Mouse (Mus musculus): Measurements from ENCODE around the gene Zic5.
"Not testable (repeated sequence)": the region's sequence is repeated elsewhere in the genome, so short reads cannot be mapped to it uniquely, and the experiment has no call there.

Zic5 gene

DNA sequence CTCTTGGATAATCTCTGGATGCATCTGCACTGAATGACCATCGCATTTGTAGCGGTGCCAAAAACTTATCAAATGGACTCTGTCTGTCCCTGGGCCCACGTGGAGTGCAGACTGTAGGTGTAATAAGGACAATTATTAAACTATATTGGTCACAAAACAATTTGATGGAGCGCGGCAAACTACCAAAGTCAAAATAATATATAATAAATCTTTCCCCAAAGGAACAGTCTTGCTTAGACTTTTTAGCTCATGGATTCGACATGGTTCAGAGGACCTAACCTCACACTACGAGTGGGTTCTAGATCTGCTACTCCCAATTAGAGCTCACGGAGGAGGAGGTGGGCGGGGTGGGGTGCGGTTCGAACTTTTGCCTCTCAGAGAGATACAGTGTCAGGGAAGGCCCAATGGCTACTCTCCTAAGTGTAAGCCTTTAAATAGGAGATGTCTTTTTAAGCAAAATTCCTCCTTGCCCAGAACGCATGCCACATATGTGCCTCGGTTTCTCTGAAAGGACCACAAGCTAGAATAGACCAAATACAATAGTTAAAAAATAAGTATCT is 534 bp upstream of the Zic5 start:
- no peak for DNase-seq (ENCODE audit: extremely low spot score, low read depth, low spot score)

DNA sequence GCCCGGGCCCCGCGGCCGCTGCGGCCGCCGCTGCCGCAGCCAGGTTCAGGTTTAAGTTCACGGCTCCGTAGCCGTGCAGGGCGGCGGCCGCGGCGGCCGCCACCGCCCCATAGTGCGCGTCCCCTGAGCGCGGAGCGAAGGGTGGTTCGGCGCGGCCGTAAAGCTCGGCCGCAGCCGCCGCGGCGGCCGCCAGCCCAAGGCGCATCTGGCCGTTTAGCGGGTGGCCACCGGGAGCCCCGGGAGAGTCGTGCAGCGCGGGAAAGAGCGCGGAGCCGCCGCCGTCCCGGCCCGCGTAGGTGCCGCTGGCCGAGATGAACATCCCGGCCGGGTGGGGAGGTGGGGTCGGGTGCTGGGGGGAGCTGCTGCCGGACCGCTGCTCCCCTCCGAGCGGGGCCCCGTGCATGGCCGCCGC is 1.1 kb downstream of the Zic5 start:
- no peak for DNase-seq (ENCODE audit: extremely low spot score, low read depth, low spot score)

- not testable (repeated sequence) for DNase-seq (ENCODE audit: extremely low spot score, low read depth, low spot score)
Observed at GRCm38 (mm10) chr14:122463734-122464341, 1.6 kb downstream of the Zic5 start.

GRCm38 (mm10) chr14:122463080-122463691 is 2.3 kb downstream of the Zic5 start:
- no peak for DNase-seq (ENCODE audit: extremely low spot score, low read depth, low spot score)

- DNase-seq (ENCODE audit: extremely low spot score, low read depth, low spot score) = no peak
Observed at GRCm38 (mm10) chr14:122462689-122463079, 2.8 kb downstream of the Zic5 start.

DNA sequence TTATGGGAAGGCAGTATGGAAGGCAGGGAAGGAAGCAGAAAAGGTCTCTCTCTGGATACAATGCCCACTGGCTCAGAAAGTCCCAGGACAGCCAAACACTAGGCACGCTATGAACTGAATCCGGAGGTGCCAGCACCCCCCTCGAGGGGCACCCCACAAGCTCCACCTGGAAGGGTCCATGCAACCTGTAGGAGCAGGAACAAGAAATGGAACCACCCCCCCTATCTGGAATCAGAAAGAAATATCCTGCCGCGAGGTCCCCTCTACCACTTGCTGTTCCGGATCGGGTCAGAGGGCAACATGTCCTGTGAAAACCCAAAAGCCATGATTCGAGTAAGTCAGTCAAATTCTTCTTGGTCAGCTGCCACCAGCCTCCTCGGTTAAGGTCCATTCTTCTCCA is 3.5 kb downstream of the Zic5 start:
- DNase-seq (ENCODE audit: extremely low spot score, low read depth, low spot score) = no peak

GRCm38 (mm10) chr14:122461500-122461899 is 4.0 kb downstream of the Zic5 start:
- no peak for DNase-seq (ENCODE audit: extremely low spot score, low read depth, low spot score)

DNA sequence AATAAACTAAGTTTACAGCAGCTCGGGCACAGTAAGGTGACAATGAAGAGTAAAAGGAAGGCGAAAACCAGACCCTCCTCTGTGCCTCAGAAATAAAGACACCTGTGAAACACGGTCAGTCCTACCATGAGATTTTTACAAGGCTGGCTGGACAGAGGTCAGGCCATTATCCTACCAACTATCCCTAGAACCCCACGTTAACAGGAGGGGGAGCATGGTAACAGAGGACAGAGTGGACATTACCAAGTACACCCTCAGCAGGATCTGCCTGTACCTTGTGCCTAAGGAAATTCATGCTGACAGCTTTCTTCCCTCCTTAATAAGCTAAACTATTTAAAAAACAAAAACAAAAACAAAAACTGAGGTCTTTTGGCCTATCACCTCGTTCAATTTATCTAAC is 5.3 kb downstream of the Zic5 start:
- no peak for DNase-seq (ENCODE audit: extremely low spot score, low read depth, low spot score)

GRCm38 (mm10) chr14:122459776-122460175 is 5.7 kb downstream of the Zic5 start:
- no peak for DNase-seq (ENCODE audit: extremely low spot score, low read depth, low spot score)

DNA sequence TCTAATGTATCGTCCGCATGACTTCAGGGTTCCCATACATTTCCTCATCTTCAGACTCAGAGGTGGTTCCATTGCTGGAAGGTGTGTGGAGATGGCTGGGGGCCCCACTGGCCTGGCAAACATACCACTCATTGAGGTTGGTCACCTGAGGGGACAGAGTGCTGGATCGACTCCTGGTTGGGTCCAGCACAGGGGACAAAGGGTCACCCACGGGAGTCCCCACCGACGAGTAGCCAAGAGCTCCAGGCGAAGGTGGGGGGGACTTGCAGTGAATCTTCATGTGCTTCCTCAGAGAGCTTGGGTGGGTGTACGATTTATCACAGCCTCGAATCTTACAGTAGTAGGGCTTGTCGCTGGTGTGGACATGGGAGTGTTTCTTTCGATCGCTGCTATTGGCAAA is 6.1 kb downstream of the Zic5 start:
- not testable (repeated sequence) for DNase-seq (ENCODE audit: extremely low spot score, low read depth, low spot score)

DNA sequence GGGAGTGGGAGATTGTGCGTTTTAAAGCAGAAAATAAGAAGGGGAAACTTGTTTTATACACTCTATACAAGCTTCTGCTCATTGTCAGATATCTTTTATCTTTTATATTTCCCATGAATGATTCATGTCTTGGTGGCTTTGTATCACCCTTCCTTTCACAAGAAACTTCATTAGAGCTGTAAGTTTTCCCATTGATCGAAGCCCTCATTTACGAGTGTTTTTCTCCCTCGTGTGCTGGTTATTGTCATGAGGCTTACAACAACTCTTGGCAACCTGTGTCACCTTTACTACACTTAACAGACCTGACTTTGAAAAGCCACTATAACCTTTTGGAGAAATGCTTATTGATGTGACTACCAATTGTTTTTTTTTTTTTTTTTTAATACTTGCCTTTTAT is 9.9 kb downstream of the Zic5 start:
- DNase-seq (ENCODE audit: extremely low spot score, low read depth, low spot score) = no peak

DNA sequence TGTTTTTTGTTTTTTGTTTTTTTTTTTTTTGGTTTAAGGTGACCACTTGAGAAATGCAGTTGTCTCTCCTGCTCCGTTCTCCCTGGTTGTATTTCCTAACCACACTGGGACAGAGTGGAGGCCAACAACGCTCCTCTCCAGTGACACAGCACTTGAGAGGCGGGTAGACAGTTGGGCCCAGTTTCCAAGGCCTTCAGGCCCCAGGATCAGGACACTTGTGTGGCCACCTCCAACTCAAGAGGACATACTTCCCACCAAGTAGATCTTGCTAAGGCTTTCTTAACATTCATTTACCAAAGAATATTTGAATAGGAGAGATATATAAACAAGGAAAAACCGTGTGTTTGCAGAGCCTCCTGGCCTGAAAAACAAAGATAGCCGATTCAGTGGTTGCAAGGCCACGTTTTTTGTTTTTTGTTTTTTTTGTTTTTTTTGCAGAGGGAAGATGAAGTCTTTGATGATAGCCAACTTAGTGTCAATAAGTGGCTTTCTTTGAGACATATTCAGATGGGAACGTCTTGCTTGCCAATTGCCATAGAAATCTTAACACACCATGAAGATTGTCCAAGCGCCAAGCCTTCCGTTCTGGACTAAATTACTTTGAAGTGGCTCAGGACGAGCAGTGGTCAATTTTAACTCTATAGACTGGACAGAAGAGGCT is 10.4 kb downstream of the Zic5 start:
- no peak for DNase-seq (ENCODE audit: extremely low spot score, low read depth, low spot score)

DNA sequence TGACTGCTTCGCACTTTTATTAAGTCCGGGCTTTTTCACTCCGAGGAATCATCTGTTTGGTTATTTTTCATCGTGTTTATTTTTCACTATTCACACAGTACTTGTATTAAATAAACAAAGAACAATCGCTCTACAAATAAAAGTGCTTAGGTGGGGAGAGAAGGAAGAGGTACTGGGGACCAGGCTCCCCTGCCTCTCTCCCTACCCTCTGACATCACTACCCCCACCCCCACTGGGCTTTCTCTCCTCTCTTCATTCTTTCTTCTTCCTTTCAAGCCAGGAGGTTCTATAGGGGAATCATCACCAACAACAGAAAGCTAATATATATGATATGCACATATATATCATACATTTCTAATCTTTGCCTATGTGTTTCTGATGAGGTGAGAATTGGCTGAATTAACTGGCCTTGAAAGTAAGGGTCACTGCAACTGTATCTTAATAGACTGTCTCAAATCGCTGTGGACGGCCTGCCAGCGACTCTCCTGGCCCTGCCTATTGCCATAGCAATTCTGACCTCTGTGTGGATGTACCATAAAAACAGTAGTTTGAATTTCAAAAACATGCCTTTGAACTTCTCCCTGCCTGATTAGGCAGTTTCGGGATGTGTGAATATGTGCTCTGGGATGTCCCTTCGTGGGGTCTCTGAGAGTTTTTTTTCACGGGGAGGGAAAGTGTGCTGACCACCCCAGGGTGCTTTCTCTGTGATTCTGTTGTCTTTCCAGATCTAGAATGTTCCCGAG is 11.3 kb downstream of the Zic5 start:
- DNase-seq (ENCODE audit: extremely low spot score, low read depth, low spot score) = no peak

DNA sequence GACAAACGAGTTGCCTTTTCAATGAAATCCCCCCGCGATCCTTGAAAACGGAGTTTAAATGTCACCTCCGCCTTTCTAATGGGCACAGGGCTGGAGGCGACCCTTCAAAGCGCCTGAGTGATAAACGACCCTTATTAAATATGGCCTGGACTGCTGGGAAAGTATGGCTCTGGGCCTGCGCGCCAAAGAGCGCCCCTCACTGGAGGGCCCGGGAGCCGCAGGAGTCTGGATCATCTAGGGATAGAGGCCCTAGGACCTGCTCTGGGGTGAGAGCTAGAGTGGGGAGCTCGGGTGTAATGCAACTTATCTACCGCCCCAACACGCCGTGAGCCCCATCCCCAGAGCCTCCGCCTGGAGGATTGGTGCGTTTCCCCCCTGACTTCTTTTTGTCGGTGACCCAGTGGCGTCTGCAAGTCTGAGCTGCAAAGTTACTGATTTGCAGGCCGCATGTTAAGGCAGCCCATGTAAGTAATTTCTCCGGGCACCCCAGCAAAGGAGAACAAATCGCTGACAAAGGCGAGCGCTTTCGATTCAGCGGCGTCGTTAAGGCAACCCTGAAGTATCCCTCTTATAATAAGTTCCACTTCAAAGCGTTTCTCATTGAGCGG is 12.0 kb downstream of the Zic5 start:
- DNase-seq (ENCODE audit: extremely low spot score, low read depth, low spot score) = no peak

DNA sequence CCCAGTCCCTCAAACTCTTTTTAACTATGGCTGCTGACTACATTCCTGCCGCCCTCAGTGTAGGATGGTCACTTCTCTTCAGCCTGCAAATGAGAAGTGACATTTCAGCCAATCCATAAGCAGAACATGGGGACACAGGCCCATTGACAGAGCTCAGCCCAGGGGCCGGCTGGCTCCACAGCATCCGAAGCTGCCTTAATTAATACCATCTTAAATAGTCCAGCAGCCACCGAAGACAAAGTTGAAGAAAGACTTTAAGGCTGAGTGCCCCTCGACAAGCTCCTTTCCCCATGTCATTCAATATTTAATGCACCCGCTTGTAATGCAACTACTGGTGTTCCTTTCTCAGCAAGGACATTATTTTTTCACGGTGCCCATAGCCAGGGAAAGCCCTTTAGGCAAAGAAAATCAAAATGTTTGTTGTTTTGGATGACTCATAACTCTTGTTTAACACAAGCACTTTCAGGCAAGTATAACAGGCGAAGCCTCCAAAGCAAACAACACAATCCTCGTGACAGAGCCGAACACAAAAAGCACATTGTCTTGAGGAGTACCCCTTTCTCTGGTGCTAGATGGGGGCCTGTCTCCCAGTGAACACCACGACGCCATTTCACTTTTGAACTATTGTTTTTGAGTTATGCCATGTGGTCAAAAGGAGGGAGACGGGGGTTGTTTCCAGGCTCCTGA is 12.6 kb downstream of the Zic5 start:
- no peak for DNase-seq (ENCODE audit: extremely low spot score, low read depth, low spot score)

DNA sequence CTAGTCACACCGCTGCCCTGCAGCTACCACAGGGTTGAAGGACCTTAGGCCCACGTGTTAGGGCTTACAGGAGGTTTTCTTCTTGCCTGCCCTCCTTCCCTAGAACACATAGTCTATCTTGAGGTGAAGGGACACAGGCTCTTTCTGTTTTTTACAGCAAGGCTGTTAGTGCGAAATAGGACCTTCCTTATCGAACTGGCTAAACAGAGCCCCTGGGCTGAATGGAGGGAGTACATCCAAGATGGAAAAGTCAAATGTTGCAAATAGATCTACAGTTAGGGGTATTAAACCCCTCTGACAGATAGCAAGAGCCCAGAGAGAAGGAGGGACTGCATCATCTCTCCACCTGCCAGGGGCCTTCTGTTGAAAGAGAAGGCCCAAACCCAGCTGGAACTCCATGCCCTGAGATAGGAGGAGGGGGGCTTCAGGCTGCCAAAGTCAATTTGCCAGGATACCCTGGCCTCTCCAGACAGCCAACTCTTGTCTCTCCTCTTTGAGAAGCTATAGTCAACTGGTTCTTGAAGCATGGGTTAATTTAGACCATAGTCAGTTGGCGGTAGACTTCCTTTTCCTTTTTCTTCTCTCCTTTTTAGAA is 13.8 kb downstream of the Zic5 start:
- no peak for DNase-seq (ENCODE audit: extremely low spot score, low read depth, low spot score)

GRCm38 (mm10) chr14:122450496-122451382 is 14.7 kb downstream of the Zic5 start, which contains the start of gene Gm5089:
Gene Gm5089 (minus strand): TSS chr14:122451115.
- no peak for DNase-seq (ENCODE audit: extremely low spot score, low read depth, low spot score)

- no peak for DNase-seq (ENCODE audit: extremely low spot score, low read depth, low spot score)
Observed at GRCm38 (mm10) chr14:122449601-122450495, 15.6 kb downstream of the Zic5 start.
